Mouse (Mus musculus): ENCODE measurements around the gene Adcy10.

DNA sequence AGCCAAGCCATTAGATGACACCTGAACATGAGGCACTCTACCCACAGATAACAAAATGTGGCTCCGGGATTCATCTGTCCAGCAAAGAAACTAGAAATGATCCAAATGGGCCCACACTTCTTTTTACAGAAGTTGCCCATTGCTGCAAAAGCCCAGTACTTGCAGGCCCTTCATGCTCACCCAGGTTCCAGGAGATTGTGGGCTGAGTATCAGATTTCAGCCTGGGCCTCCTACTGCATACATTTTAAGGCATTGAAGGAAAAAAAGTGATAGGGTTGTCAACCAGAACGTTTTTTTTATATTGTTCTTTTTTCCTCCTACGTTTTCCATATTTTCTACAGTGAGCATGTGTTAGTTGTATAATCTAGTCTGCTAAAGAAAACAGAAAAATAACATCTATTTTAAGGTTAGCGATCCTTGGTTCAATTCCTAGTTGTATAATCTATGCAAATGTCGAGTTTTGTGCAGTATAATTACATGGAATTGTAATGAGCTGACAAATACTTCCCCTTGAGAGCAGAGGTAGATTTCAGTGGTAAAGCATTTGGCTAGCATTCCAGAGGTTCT lies 52.3 kb downstream of the Adcy10 start:
- TF ChIP-seq CTCF (IDR thresholded peaks at IDR 0.05; ENCODE audit: low read depth, low read length), result no peak
- no peak for TF ChIP-seq EP300 (IDR thresholded peaks at IDR 0.05; ENCODE audit: insufficient read depth, low read depth, low read length)
